Mouse (Mus musculus): ENCODE measurements around the gene Ntrk1. TPM values are rescaled to one million over a fixed set of nuclear protein-coding genes. Genes with fewer than 3 reads are reported as not detected.

The Ntrk1 gene
- polyA plus RNA-seq, 1 experiment from 2014 or later: 16.2 TPM

DNA sequence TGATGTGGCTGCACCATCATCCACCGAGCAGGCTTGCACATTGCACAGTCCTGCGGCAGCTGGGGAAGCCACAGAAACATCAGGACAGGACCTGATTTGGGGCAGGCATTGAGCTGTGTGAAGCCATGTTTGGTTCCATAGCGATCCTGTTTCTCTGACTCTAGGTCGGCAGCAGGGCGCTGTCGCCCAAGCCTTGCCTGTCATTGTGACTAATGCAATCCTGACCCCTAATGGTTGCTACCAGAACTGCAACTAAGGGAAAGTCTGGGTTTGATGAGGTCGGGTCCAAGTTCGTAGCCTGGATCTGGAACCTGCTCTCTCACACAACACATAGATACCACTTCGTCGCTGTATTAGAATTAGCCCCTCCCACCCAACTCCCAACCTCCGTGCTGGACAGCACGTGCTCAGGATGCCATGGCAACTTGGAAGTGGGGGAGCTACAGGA, 21.7 kb upstream of the Ntrk1 start:
- Histone ChIP-seq H3K27ac (replicated peaks; ENCODE audit: low read depth, low read length) (no peak overlapping the region), H3K27me3 (replicated peaks; ENCODE audit: control insufficient read depth, insufficient read depth, low read length) (peaks cover 4% of the 10 kb centered on the region; the same call in 1 of the 2 replicates), H3K4me2 (ENCODE audit: low read depth, low read length) (peak overlapping the region; percentile 25; the same call in 1 of the 2 replicates), H3K9ac (ENCODE audit: low read depth, low read length) (0 out of 2 replicates have a peak overlapping the region, but pooled peaks have one; percentile 30), H3K4me1 (ENCODE audit: control insufficient read depth, insufficient read depth, low read length) (no peaks in the 10 kb centered on the region), H3K4me3 (ENCODE audit: low read depth, low read length) (no peak overlapping the region), H3K36me3 (ENCODE audit: control insufficient read depth, insufficient read depth, low read length) (no peaks in the 10 kb centered on the region), H3K9me3 (ENCODE audit: control insufficient read depth, low read length) (no peaks in the 10 kb centered on the region)
- ATAC-seq (ENCODE audit: low read depth) (peak; percentile 82), DNase-seq (ENCODE audit: low spot score) (peak; percentile 87)
- WGBS: 3% methylated on average over 12 of the region's 12 CpGs

DNA sequence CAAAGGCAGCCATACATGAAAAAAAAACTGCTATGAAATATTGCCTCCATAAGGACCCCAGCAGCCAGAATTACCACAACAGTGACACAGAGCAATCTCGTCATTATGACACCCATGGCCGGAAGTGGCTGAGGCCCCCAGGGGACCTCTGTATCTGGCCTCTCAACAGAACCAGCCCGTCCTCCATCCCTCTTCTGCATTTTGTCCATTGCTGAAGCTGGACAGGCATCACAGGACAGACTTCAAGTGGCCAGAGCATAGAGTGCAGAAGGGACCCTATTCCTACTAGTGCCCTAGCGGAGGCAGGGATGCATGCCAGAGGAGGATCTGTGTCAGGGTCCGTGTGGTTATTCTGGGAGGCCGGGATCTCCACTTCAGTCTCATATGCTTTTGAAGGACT, 21.2 kb upstream of the Ntrk1 start:
- WGBS: 53% methylated on average over 6 of the region's 6 CpGs
- no peaks in the 10 kb centered on the region for H3K36me3 ChIP-seq (ENCODE audit: control insufficient read depth, insufficient read depth, low read length)
- ATAC-seq (ENCODE audit: low read depth) (no peak), DNase-seq (ENCODE audit: low spot score) (no peak)
- no peaks in the 10 kb centered on the region for H3K4me1 ChIP-seq (ENCODE audit: control insufficient read depth, insufficient read depth, low read length)
- H3K4me2 ChIP-seq (ENCODE audit: low read depth, low read length): no peak overlapping the region
- H3K4me3 ChIP-seq (ENCODE audit: low read depth, low read length): no peak overlapping the region
- no peaks in the 10 kb centered on the region for H3K9me3 ChIP-seq (ENCODE audit: control insufficient read depth, low read length)
- H3K9ac ChIP-seq (ENCODE audit: low read depth, low read length): no peak overlapping the region
- H3K27me3 ChIP-seq (replicated peaks; ENCODE audit: control insufficient read depth, insufficient read depth, low read length): peaks cover 9% of the 10 kb centered on the region
- no peak overlapping the region for H3K27ac ChIP-seq (replicated peaks; ENCODE audit: low read depth, low read length)

DNA sequence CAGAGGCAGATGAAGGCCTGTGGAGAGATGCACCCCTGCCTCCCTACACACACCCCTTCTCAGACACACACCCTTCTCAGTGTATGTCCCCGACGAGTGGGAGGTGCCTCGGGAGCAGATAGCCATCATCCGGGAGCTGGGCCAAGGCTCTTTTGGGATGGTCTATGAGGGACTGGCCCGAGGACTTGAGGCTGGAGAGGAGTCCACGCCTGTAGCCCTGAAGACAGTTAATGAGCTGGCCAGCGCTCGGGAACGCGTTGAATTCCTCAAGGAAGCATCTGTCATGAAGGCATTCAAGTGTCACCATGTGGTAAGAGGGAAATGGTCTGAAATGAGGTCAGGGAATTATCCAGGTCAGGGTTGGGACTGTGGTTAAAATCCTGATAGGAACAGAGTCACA, 17.9 kb upstream of the Ntrk1 start:
- no peak overlapping the region for H3K4me3 ChIP-seq (ENCODE audit: low read depth, low read length)

DNA sequence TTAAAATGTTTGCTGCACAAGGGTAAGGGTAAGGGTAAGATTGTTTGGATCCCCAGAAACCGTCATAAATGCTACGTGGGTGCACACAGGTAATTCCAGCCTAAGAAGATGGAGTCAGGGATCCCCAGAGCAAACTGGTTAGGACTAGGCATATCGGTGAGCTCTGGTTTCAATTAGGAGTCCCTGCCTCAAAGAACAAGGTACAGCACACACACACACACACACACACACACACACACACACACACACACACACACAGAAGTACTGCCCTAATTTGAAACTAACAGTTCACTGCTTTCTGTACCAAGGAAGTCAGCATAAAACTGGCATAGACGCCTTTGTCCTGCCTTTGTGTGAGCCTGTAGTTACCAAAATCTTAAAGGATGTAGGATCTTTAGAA, 17.5 kb upstream of the Ntrk1 start:
- no peak overlapping the region for H3K4me2 ChIP-seq (ENCODE audit: low read depth, low read length)
- no peaks in the 10 kb centered on the region for H3K9me3 ChIP-seq (ENCODE audit: control insufficient read depth, low read length)
- no peak overlapping the region for H3K4me3 ChIP-seq (ENCODE audit: low read depth, low read length)
- WGBS: 36% methylated on average over 4 of the region's 4 CpGs
- 0 out of 2 replicates have a peak, but pooled peaks cover 4% of the 10 kb centered on the region for H3K4me1 ChIP-seq (ENCODE audit: control insufficient read depth, insufficient read depth, low read length)
- peaks cover 46% of the 10 kb centered on the region for H3K27me3 ChIP-seq (replicated peaks; ENCODE audit: control insufficient read depth, insufficient read depth, low read length)
- ATAC-seq (ENCODE audit: low read depth): no peak
- H3K9ac ChIP-seq (ENCODE audit: low read depth, low read length): no peak overlapping the region
- H3K27ac ChIP-seq (replicated peaks; ENCODE audit: low read depth, low read length): no peak overlapping the region
- no peak for DNase-seq (ENCODE audit: low spot score)
- no peaks in the 10 kb centered on the region for H3K36me3 ChIP-seq (ENCODE audit: control insufficient read depth, insufficient read depth, low read length)

More for the DNA sequence above, 17.9 kb upstream of the Ntrk1 start:
- ATAC-seq (ENCODE audit: low read depth) (no peak), DNase-seq (ENCODE audit: low spot score) (no peak)
- 48% methylated on average over 10 of the region's 10 CpGs for WGBS
- no peak overlapping the region for H3K27ac ChIP-seq (replicated peaks; ENCODE audit: low read depth, low read length)
- H3K4me2 ChIP-seq (ENCODE audit: low read depth, low read length): no peak overlapping the region
- no peaks in the 10 kb centered on the region for H3K36me3 ChIP-seq (ENCODE audit: control insufficient read depth, insufficient read depth, low read length)
- no peak overlapping the region for H3K9ac ChIP-seq (ENCODE audit: low read depth, low read length)
- peaks cover 42% of the 10 kb centered on the region for H3K27me3 ChIP-seq (replicated peaks; ENCODE audit: control insufficient read depth, insufficient read depth, low read length)
- H3K9me3 ChIP-seq (ENCODE audit: control insufficient read depth, low read length): no peaks in the 10 kb centered on the region
- H3K4me1 ChIP-seq (ENCODE audit: control insufficient read depth, insufficient read depth, low read length): 0 out of 2 replicates have a peak, but pooled peaks cover 4% of the 10 kb centered on the region

DNA sequence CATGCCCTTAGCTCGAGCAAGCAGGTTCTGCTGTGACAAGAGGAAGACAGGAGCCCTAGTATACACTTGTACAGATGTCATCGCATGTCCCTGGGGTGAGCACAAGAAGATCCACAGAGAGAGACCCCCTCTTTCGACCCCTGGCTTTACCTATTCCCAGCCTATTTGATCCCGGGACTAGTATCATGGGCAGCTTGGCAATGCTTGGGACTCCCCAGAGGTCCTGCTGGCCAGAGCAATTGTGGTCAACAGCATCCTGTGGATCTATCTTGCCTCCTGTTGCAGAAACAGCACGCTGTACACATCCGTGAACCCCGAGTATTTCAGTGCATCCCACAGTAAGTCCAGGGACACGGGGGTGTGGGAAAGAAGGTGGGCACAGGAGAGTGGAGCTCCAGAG, 16.3 kb upstream of the Ntrk1 start:
- Histone ChIP-seq H3K4me3 (ENCODE audit: low read depth, low read length) (no peak overlapping the region), H3K27me3 (replicated peaks; ENCODE audit: control insufficient read depth, insufficient read depth, low read length) (peaks cover 53% of the 10 kb centered on the region), H3K4me1 (ENCODE audit: control insufficient read depth, insufficient read depth, low read length) (0 out of 2 replicates have a peak, but pooled peaks cover 4% of the 10 kb centered on the region), H3K9ac (ENCODE audit: low read depth, low read length) (no peak overlapping the region), H3K9me3 (ENCODE audit: control insufficient read depth, low read length) (no peaks in the 10 kb centered on the region), H3K4me2 (ENCODE audit: low read depth, low read length) (no peak overlapping the region), H3K27ac (replicated peaks; ENCODE audit: low read depth, low read length) (no peak overlapping the region), H3K36me3 (ENCODE audit: control insufficient read depth, insufficient read depth, low read length) (no peaks in the 10 kb centered on the region)
- DNase-seq (ENCODE audit: low spot score) (no peak), ATAC-seq (ENCODE audit: low read depth) (no peak)
- WGBS: 83% methylated on average over 8 of the region's 8 CpGs

DNA sequence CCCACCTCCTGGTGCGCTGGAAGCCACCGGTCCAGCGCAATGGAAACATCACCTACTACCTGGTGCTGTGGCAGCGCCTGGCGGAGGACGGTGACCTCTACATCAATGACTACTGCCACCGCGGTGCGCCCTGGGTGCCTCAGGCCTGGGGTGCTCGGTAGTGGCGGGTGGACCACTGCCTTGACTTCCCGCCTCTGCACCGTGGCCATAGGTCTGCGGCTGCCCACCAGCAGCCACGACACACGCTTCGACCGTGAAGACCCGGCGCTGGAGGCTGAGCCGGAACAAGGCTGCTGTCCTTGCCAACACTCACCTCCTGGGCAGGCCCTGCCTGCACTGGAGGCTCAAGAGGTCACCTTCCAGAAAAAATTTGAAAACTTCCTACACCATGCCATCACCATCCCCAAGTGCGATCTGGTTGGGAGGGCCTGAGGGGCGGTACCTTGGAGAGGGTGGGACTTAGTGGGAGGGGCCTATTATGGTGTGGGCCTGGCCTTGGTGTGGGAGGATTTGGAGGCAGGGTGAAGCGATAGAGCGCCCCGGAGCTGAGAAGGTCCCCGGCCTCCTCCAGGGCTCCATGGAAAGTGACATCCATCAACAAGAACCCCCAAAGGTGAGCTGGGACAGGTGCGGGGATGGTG, 14.5 kb upstream of the Ntrk1 start:
- WGBS: 5% methylated on average over 28 of the region's 28 CpGs

DNA sequence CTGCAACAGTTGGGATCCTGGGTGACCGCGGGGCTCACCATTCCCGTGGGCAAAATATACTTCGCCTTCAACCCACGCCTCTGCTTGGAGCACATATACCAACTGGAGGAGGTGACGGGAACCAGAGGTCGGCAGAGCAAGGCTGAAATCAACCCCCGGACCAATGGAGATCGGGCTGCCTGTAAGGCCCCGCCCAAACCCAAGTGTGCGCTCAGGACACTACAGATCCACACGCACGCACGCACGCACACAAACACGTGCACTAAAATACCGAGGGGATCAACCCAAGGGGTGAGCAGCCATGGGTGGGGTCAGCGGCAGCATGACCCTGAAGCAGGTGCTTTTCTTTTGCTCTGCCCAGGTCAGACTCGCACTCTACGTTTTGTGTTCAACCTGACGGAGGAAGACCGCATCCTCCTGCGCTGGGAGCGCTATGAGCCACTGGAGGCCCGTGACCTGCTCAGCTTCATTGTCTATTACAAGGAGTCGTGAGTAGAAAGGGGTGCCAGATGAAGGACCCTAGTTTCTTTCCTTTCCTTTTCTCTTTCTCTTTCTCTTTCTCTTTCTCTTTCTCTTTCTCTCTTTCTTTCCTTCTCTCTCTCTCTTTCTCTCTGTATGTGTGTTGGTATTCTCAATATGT, 9.2 kb upstream of the Ntrk1 start:
- H3K9ac ChIP-seq (ENCODE audit: low read depth, low read length): no peak overlapping the region
- no peaks in the 10 kb centered on the region for H3K9me3 ChIP-seq (ENCODE audit: control insufficient read depth, low read length)
- 0 out of 2 replicates have a peak, but pooled peaks cover 4% of the 10 kb centered on the region for H3K4me1 ChIP-seq (ENCODE audit: control insufficient read depth, insufficient read depth, low read length)
- H3K4me3 ChIP-seq (ENCODE audit: low read depth, low read length): 0 out of 2 replicates have a peak overlapping the region, but pooled peaks have one; percentile 17
- H3K27ac ChIP-seq (replicated peaks; ENCODE audit: low read depth, low read length): no peak overlapping the region
- 6% methylated on average over 26 of the region's 26 CpGs for WGBS
- no peak for DNase-seq (ENCODE audit: low spot score)
- H3K36me3 ChIP-seq (ENCODE audit: control insufficient read depth, insufficient read depth, low read length): no peaks in the 10 kb centered on the region
- H3K4me2 ChIP-seq (ENCODE audit: low read depth, low read length): peak overlapping the region; percentile 44
- ATAC-seq (ENCODE audit: low read depth): no peak
- H3K27me3 ChIP-seq (replicated peaks; ENCODE audit: control insufficient read depth, insufficient read depth, low read length): peaks cover 66% of the 10 kb centered on the region

More for the DNA sequence above, 14.5 kb upstream of the Ntrk1 start:
- ATAC-seq (ENCODE audit: low read depth) (peak; percentile 53; the same call in 1 of the 2 replicates), DNase-seq (ENCODE audit: low spot score) (no peak)
- H3K9me3 ChIP-seq (ENCODE audit: control insufficient read depth, low read length): no peaks in the 10 kb centered on the region
- H3K4me2 ChIP-seq (ENCODE audit: low read depth, low read length): peak overlapping the region; percentile 30
- no peaks in the 10 kb centered on the region for H3K36me3 ChIP-seq (ENCODE audit: control insufficient read depth, insufficient read depth, low read length)
- H3K4me3 ChIP-seq (ENCODE audit: low read depth, low read length): peak overlapping the region; percentile 26
- no peak overlapping the region for H3K27ac ChIP-seq (replicated peaks; ENCODE audit: low read depth, low read length)
- H3K27me3 ChIP-seq (replicated peaks; ENCODE audit: control insufficient read depth, insufficient read depth, low read length): peaks cover 56% of the 10 kb centered on the region
- 0 out of 2 replicates have a peak, but pooled peaks cover 4% of the 10 kb centered on the region for H3K4me1 ChIP-seq (ENCODE audit: control insufficient read depth, insufficient read depth, low read length)
- no peak overlapping the region for H3K9ac ChIP-seq (ENCODE audit: low read depth, low read length)

DNA sequence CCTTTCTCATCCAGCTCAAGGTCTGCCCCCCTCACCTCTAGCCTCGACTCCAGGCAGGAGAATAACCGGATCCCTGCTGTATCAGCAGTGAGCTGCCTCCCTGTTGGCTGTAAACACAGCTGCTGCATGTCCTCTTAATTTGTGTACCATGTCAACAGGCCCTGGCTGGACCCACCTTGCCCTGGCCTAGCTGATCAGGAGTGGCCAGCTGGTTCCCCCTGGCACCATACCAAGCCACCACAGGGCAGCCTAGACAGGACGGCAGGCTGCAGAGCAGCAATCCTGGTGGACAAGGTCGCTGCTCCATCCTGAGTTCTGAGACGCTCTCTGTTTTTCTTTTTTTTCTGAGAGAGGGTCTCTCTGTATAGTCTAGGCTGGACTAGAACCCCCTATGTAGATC, 6.7 kb upstream of the Ntrk1 start:
- no peaks in the 10 kb centered on the region for H3K36me3 ChIP-seq (ENCODE audit: control insufficient read depth, insufficient read depth, low read length)
- H3K4me2 ChIP-seq (ENCODE audit: low read depth, low read length): no peak overlapping the region
- WGBS: 68% methylated on average over 4 of the region's 5 CpGs
- no peaks in the 10 kb centered on the region for H3K9me3 ChIP-seq (ENCODE audit: control insufficient read depth, low read length)
- H3K27me3 ChIP-seq (replicated peaks; ENCODE audit: control insufficient read depth, insufficient read depth, low read length): peaks cover 65% of the 10 kb centered on the region
- DNase-seq (ENCODE audit: low spot score): no peak
- ATAC-seq (ENCODE audit: low read depth): no peak
- no peak overlapping the region for H3K9ac ChIP-seq (ENCODE audit: low read depth, low read length)
- H3K4me1 ChIP-seq (ENCODE audit: control insufficient read depth, insufficient read depth, low read length): peaks cover 21% of the 10 kb centered on the region
- no peak overlapping the region for H3K4me3 ChIP-seq (ENCODE audit: low read depth, low read length)
- H3K27ac ChIP-seq (replicated peaks; ENCODE audit: low read depth, low read length): no peak overlapping the region

Measured in embryonic facial prominence, embryonic 14.5 days (tissue).